18 mouse cellular contexts compared by ENCODE assay signal in the genomic region with DNA sequence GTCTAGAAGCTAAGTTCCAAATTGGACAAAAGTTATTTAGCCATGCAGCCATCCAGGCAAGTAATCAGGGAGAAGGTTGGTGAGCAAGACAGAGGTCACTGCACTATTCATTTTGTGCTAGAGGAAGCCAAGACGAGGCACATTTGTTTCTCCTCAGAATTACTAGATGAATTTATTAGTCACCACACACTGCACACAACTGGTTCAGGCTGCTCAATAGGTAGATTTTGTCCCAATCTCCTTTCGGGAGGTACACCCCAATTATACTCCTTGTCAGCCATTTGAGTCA.
"Had no signal": no experiment of that assay in that cellular context is flagged by ENCODE, and none has a peak within 500 bp of the region (broad histone marks: within the 10 kb centered on the region; RNA-seq: fewer than 3 reads in every experiment).

No protein-coding gene starts in this region.

- H3K27me3 ChIP-seq: midbrain, embryonic 12.5 days; neural tube, embryonic 13.5 days; neural tube, embryonic 15.5 days had no signal

- H3K27ac ChIP-seq: midbrain, embryonic 10.5 days; midbrain, embryonic 12.5 days; neural tube, embryonic 13.5 days; neural tube, embryonic 15.5 days had no signal

- H3K36me3 ChIP-seq: midbrain, embryonic 10.5 days; midbrain, embryonic 12.5 days; neural tube, embryonic 13.5 days; neural tube, embryonic 15.5 days had no signal

- H3K9ac ChIP-seq: lung, embryonic 14.5 days; midbrain, embryonic 12.5 days; neural tube, embryonic 13.5 days; neural tube, embryonic 15.5 days had no signal

- H3K4me2 ChIP-seq: lung, embryonic 14.5 days; midbrain, embryonic 12.5 days; neural tube, embryonic 13.5 days; neural tube, embryonic 15.5 days had no signal

- H3K9me3 ChIP-seq: midbrain, embryonic 10.5 days; midbrain, embryonic 12.5 days; neural tube, embryonic 13.5 days; neural tube, embryonic 15.5 days had no signal

- DNase-seq: lung, embryonic 14.5 days; lung, postnatal 10 days; lung, postnatal 4 days; midbrain, embryonic 14.5 days; retina, postnatal 1 day; right cerebral cortex, adult 18-20 months; right cerebral cortex, postnatal 25 days; right cerebral cortex, postnatal 4 days; spleen, adult 18-20 months; thymus, adult 18-20 months; thymus, postnatal 14 days; thymus, postnatal 36 days had no signal

- ATAC-seq: midbrain, embryonic 16.5 days had no signal

- H3K4me3 ChIP-seq: midbrain, embryonic 10.5 days; midbrain, embryonic 12.5 days; myocyte; neural tube, embryonic 13.5 days; neural tube, embryonic 15.5 days had no signal

- H3K4me1 ChIP-seq: midbrain, embryonic 10.5 days; midbrain, embryonic 12.5 days; neural tube, embryonic 13.5 days; neural tube, embryonic 15.5 days had no signal
